Mouse (Mus musculus) layer of hippocampus, adult 9-10 months (tissue): ENCODE measurements around the gene Sebox.

Experiments
- DNase-seq: peaks from one replicate; pipeline ENCODE4 v3.0.0; 2022; ENCODE audit warnings: low spot score

Gene Sebox

DNA sequence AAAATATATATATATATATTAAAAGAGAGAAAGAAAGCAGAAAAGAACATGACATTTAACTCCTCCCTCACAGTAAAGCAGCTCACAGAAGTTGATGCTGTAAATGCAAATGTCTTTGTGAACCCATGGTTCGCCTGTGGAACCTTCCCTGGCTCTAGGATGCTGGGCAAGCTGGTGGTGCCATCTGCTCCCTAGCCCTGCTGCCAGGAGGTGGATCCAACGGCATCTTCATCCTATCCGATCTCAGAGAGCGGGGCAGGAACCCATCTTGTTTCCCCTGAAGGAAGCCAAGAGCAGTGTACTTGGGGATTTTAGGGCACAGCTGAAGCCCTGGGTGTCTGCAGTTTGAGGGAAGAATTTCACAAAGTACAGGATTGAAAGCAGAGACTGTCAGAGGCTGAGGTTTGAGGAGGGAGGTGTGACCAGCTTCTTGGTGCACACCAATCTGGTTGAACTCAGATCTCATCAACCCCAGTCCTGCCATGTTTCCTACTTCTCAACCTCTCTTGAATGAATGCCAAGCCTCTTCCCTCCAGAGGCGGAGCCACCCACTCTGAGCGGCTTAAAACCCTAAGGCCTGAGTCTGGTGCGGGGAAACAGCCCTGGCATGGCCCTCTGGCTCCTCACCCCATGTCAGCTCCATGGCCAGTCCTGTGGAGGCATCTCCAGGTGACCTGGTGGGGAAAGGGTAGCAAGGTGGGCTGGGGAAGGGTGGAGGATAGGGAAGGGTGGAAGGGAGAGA lies at the start of gene Sebox:
TSS of gene Sebox (plus strand) at position 539 of the 742 bp plus-strand sequence.
- no peak for DNase-seq

DNA sequence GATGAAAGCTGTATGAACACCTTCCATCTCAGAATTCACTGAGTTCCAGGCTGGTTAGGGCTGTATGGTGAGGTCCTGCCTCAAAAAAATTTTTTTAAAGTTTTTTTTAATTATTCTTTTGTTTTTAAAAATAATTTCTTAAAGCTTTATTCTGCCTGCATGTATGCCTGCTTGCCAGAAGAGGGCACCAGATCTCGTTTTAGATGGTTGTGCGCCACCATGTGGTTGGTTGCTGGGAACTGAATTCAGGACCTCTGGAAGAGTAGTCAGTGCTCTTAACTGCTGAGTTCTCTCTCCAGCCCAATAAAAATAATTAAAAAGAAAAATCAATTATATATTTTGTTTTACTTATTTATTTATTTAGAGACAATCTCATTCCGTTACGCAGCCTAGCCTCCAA lies 49.6 kb upstream of the Sebox start:
- no peak for DNase-seq

DNA sequence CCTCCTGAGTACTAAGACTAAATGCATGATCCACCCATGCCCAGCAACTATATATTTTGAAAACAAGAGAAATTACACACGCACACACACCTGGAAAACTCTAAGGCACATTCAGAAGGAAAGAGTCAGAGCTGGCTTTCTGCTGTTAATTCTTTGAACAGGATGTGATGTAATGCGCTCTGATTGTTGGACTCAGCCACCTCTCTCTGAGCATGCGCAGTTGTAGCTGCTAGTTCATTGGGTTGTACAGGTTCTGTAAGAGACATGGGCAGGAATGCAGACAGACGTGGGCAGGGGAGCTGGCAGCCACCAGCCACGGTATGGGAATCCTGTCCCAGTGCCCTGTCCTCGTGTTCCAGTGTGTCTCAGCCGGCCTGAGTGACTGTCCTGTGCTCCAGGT lies 49.0 kb upstream of the Sebox start:
- no peak for DNase-seq

DNA sequence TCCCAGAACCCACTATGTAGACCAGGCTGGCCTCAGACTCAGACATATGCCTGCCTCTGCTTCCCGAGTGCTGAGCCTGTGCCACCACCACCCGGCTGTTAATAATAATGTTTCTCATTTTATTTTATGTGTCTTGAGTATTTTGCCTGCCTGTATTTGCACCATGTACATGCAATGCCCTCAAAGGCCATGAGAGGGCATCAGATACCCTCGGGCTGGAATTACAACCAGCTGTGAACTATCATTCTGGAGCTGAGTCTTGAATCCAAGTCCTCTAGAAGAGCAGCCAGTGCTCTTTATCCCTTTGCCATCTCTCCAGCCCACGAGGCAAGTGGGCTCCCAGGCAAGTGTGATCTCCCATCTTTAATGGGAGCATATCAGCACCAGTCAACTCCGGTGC lies 47.9 kb upstream of the Sebox start:
- DNase-seq = no peak

DNA sequence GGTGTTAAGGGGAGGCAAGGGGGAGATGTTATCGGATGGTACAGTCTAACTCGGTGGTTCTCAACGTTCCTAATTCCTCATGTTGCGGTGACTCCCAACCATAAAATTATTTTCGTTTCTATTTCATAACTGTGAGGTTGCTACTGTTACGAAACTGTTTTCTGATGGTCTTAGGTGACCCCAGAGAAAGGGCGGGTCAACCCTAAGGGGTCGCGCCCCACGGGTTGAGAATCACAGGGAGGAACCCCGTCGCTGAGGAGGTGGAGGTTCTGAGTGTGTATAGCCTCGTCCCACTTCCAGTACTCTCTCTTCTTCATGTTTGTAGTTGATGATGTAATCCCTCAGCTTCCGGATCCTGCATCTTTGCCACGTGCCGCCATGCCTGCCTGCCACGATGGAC lies 44.5 kb upstream of the Sebox start:
- DNase-seq = no peak

DNA sequence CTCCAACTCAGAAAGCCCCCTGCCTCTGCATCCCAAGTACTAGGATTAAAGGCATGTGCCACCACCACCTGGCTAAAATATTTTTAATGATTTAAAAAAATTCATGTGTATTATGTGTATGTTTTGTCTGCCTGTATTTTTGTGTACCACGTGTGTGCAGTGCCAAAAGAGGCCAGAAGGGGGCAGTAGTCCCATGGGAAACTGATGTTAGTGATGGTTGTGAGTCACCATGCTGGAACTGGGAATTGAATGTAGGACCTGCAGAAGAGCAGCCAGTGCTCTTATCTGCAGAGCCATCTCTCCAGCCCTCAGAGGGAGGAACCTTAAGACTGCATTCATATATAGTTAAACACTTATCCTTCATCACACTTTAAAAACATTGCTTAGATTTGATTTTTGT lies 41.4 kb upstream of the Sebox start:
- no peak for DNase-seq

DNA sequence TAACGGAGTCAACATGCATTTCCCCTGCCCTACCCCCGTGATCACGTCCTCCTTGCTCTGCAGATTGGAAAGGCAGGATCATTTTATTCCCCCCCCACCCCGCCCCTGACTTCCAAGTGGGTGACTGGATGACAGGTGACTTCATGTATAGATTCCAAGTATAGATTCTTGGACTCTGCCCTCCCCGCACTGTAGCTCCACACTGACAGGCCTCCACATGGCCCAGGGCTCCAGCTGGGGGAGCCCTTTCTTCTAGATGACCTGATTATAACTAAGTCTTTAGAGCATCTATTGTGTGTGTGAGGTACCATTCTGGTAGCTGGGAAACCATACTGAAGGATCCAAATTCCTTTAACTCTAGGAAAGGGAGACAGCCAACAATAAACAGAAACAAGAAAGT lies 40.6 kb upstream of the Sebox start:
- no peak for DNase-seq

DNA sequence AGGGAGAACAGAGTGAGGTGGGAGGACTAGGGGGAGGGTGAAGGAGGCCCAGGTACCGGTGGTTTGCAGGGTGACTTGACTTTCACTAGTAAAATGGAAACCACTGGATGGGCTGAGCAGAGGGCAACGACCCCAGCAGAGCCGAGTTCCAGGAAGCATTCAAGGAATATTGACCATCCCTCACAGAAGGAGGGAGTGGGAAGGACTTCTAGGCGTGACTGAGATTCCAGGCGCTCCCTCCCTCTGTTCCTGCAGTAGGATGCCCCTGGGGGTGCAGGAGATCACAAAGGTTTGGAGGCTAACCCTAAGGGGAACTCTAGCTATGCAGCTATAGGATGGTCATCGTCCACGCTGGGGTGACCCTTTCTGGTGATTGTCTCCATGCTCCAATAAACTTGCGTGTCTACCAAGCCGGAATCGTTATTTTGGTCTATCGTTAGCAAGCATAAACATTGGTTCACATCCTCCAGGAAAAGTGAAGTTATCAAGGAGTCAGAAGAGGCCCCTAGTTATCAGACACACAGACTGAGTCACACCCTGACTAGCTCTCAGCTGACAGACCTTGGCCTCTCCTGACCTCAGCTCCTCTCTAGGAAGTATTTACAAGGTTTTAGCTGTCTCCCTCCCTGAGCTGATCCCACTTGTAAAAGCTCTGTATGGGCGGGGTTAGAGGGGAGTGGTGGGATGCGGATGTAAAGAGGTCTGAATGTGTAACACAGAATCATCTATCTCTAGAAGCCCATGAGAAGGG lies 39.8 kb upstream of the Sebox start:
- DNase-seq = no peak

DNA sequence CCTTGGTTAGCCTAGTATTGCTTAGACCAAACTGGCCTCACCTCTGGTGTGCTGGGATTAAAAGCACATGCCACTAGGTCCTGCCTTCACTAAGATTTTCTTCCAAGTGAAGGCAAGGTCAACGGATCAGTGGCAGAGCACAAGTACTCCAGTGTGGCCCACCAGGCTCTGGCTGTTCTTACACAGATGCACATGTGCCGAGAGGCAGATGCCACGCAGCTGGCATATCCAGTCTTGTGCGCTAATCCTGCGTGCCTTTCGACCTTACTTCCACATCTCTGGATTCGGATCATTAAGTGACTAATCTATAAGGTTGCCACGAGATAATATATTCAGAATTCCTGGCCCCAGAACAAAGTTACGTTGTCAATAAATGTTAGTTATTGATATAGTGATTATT lies 38.1 kb upstream of the Sebox start:
- peak; percentile 13 for DNase-seq

DNA sequence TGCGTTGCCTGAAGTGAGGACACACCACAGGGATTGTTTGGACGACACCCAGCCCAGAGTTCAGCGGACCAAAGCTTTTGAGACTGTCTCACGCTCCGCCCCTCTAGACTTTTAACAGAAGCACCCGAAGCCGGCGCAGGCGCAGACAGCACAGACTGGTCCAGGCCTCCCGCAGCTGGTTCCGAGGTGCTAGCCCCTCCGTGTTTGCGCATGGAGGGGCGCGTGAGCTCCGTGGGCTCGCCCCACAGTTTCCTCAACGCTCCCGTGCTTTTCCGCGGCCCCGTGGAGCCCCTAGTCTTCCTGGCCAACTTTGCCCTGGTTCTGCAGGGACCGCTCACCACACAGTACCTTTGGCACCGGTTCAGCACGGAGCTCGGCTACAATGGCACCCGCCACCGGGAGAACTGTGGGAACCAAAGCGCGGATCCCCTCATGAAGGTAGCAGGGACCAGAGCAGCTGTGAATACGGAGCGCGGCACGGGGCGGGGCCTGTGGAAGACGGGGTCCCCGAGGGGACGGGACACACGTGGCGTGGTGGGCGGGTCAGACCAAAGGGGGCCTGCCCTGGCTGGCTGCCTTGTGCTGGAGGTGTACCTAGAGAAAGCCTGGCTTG lies 37.6 kb upstream of the Sebox start, which contains the start of gene Slc46a1:
TSS of gene Slc46a1 (plus strand) at position 130 of the 613 bp plus-strand sequence.
- DNase-seq = peak; percentile 41

DNA sequence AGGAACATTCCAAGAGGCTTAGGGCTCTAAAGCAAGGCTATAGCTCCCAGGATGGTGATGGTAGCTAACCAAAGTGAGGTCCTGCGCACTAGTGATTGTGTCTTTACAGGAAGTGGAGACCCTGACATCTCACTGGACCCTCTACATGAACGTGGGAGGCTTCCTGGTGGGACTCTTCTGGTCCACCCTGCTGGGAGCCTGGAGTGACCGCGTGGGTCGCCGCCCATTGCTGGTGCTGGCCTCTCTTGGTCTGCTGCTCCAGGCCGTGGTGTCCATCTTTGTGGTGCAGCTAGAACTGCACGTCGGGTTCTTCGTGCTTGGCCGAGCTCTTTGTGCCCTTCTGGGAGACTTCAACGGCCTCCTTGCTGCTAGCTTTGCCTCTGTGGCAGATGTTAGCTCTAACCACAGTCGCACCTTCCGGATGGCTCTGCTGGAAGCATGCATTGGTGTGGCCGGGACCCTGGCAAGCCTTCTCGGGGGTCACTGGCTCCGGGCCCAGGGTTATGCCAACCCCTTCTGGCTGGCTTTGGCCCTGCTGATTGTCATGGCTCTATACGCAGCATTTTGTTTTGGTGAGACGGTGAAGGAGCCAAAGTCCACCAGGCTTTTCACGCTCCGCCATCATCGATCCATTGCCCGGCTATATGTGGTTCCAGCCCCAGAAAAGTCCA lies 36.9 kb upstream of the Sebox start:
- no peak for DNase-seq

DNA sequence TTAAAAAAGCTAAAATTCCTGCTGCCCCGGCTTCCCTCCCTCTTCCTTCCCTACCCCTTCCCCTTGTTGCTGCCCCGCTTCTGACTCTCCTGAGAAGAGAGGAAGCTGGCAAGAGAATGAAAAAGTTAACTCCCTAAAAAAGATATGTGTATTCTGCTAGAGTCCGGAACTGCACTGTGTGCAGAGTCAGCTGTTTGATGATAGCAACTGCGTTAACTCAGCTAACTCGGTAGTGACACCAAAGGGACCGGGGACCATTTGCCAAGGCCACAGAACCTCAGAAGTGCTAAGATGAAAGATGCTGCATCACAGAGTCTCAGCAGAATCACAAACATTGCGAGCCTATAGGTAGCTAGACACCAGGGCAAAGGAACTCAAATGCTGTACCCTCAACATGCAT lies 35.7 kb upstream of the Sebox start:
- no peak for DNase-seq

DNA sequence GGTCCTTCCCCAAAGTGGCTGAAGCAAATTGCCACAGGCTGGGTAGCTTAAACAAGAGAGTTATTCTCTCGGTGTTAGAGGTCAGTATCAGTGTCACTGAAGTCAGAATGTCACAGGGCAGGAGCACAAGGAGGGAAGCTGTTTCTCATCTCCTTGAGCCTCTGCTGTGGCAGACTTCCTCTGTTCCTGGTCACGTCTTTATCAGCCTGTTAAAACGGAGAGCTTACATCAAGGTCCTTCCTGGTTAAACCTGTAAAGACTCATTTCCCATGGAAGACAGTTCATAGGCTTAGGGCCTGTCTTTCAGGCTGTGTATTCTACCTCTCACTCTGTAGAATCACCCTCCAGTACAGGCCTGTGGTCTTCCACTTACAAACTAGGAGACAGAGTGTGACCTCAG lies 35.3 kb upstream of the Sebox start:
- DNase-seq = no peak

DNA sequence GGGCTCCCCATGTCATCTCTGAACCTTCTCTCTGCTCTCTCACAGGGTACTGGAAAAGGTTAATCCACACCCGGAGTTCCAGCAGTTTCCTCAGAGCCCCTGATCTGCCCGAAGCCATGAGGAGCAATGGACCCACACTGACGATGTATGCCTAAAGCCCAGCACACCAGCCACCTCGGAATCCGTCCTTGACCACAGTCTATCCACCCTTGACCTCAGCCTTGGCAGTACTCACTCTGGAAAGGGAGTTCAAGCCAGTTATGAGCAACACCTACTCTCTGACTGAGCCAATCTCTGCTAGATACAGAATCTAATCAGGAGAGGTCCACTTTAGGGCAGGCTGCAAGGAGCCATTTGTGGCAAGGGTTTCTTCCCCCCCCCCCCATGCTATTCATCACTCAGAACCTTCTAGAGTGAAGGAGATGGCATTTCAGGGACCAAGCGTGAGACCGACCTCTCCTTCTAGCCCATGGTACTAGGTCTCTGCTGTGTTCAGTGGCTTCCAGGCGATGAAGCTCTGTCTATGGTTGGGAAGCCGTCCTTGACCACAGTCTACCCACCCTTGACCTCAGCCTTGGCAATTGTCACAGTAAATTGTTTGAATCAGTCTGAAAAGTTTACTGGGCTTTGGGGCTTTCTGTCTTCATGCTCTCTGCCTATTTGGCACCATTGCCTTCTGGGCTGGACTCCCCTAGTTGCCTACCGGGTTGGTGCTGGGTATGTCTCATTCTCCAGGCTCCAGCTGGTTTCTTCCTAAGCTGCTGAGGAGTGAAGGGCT lies 31.7 kb upstream of the Sebox start:
- DNase-seq = no peak

DNA sequence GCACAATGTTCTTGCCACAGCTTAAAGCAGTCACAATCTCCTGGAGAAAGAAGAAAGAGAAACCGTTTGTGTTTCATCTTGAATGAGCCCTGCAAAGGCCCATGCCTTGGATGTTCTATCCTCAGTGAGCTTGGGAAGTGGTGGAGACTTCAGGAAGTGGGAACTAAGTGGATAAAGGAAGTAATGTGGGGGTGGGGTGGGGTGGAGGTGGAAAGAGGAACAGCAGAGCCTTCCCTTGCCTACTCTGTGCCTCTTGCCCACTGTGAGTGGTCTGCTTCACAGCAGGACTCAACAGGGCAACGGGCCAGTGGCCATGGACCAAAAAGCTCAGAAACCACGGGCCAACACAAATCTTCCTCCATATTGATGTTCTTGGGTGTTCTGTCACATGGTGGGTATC lies 28.0 kb upstream of the Sebox start:
- DNase-seq = no peak

DNA sequence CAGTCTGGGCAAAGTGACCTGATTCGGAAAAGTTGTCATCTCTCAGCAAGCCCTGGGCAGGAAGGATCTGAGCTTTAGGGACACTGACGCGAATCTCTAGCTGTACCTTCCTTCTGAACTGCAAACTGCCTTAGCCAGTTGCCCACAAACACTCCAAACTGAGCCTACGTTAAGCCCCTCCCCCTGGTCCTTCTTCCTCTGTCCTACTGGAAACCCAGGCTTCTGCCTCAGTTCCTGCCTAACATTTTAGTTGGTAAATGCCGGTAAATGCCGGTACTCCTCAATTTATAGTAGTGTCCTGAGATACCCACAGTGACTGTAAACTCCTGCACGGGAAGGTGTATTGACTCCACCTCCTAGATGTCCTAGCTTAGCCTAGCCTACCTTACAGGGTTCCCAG lies 19.6 kb upstream of the Sebox start:
- no peak for DNase-seq

DNA sequence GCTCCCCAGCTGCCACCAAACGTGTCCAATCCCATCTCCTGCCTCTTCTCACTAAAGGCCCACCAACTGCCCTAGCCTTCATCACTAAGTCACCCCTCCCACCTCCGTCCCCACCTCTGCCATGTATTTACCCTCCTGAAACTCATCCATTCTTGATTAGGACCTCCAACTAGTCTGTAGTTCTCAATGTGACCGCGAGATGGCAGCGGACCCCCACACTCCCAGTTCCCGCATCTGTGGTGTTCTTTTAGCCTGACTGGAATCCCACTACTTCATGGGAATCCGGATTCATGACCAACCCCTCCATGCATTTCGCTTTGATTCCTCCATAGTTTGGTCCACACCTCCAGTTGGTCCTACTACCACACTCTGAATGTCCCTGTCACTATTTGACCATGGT lies 15.1 kb upstream of the Sebox start:
- DNase-seq = peak; percentile 74

DNA sequence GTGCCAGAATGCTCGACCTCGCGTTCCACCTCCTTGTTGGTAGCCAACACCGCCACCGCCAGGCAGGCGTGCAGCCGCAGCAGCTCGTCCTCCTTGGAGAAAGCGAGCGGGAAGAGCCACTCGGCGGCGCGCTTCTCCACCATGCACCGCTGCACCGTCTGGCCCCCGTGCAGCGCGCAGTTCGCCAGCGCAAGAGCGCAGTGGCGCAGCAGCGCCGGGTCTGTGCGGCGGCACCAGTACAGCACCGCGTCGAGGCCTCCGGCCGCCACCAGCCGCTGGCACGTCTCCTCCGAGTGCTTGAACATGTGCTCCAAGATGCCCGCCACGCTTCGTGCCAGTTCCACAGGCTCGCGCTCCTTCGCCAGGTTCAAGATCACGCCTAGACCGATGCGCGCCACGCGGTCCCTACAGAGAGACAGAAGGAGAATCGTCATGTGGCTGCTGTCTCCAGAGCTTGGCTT lies 12.4 kb upstream of the Sebox start:
- DNase-seq = no peak

DNA sequence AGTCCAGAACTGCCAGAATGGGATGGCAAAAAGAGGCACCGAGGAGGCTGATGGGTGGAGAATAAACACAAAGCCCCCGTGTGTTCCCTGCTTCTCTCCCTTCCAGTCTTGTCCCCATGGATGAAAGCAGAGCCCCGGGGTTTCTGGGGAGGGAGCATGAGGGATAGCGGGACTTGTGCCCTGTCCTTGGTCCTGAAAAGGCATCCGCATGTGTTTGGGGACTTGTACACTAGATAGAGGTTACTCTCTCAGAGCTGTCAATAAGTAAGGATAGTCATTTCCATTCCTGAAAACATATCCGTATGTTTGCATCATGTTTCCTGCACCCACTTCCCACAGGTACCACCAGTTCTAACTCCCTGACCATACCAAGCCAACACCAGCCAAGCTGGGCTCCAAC lies 7.3 kb upstream of the Sebox start:
- no peak for DNase-seq

DNA sequence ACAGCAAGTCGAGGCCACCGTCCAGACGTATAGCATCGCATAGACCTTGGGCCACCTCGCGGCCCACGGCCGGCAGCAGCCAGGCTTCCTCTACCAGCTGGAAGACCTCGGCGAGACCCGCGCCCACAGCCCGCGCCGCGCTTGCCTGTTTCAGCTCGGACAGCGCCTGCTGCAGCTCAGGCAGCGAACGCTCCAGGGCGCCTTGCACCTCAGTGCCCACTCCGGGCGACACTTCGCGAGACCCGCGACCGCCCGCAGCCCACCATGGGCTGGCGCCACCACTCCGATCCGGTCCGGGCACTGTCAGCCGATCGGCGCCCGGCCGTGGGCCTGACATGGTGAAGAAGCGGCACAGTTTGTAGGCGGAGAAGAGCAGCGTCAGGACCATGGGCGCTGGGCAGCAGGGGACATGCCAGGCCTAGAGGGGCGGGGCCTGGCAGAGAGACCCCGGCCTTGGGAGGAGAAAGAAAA lies 6.1 kb upstream of the Sebox start:
- no peak for DNase-seq
